Mouse (Mus musculus) intestine, embryonic 14.5 days (tissue): ENCODE data around the gene Cdc42bpb. TPM values are rescaled to one million over a fixed set of nuclear protein-coding genes. Genes with fewer than 3 reads are reported as not detected.

Source experiments
- ATAC-seq: fragments of 200-750 bp; cut with Nextera tagmentation; replicated peaks from 2 replicates; pipeline ENCODE4 v1.8.0; 2017; ENCODE audit warnings: low read depth, moderate number of reproducible peaks, moderate TSS enrichment, moderate library complexity; ENCODE audit not compliant: low FRiP score, low TSS enrichment
- DNase-seq: peaks from one replicate; pipeline ENCODE4 v3.0.0-alpha.2; 2018; ENCODE audit warnings: low spot score
- H3K27ac ChIP-seq: fragments of 300-500 bp; sonication (generic); 2 replicates; pipeline ENCODE4 v1.5.1; 2014; ENCODE audit warnings: low read depth, mild to moderate bottlenecking, control low read depth
- H3K27me3 ChIP-seq: fragments of 300-500 bp; sonication (generic); replicated peaks from 2 replicates; pipeline ENCODE4 v1.6.1; 2014; ENCODE audit warnings: low read length, control low read depth; ENCODE audit not compliant: control insufficient read depth, insufficient read depth
- H3K36me3 ChIP-seq: fragments of 300-500 bp; sonication (generic); 2 replicates; pipeline ENCODE4 v1.6.1; 2014; ENCODE audit warnings: low read length, control low read depth; ENCODE audit not compliant: control insufficient read depth, insufficient read depth
- H3K4me1 ChIP-seq: fragments of 300-500 bp; sonication (generic); replicated peaks from 2 replicates; pipeline ENCODE4 v1.6.1; 2014; ENCODE audit warnings: low read length, control low read depth, mixed read lengths; ENCODE audit not compliant: control insufficient read depth, insufficient read depth
- H3K4me2 ChIP-seq: fragments of 300-500 bp; sonication (generic); 2 replicates; pipeline ENCODE4 v1.6.1; 2014; ENCODE audit warnings: low read length
- H3K4me3 ChIP-seq: fragments of 300-500 bp; sonication (generic); 2 replicates; pipeline ENCODE4 v1.5.1; 2014; ENCODE audit warnings: low read depth, low read length, control low read depth, mixed read lengths
- H3K9ac ChIP-seq: fragments of 300-500 bp; sonication (generic); 2 replicates; pipeline ENCODE4 v1.6.1; 2014; ENCODE audit warnings: mild to moderate bottlenecking, low read length
- H3K9me3 ChIP-seq: fragments of 300-500 bp; sonication (generic); 2 replicates; pipeline ENCODE4 v1.6.1; 2016; ENCODE audit warnings: low read length, control low read depth; ENCODE audit not compliant: control insufficient read depth
- WGBS: fragments of 180-500 bp; shearing (Covaris S2); extraction: QIAGEN DNeasy Blood & Tissue Kit; methylation state at CpG from one replicate; pipeline ENCODE4 v1.1.7; 2014; 5-methylcytosine and 5-hydroxymethylcytosine counted together
- polyA plus RNA-seq: library from polyadenylated mRNA; unstranded; fragments of >200 nt; fragmentation: Nextera tagmentation; extraction: Ambion mirVana; gene quantifications from 2 replicates; pipeline ENCODE4 v1.2.1, GENCODE M21; 2014

Gene Cdc42bpb
- polyA plus RNA-seq, 1 experiment from 2014 or later = 49.0 TPM

- Histone ChIP-seq H3K27me3 (peaks cover 8% of the 10 kb centered on the region), H3K9ac (peak within 1 kb of the TSS; percentile 33), H3K4me2 (peak within 1 kb of the TSS; percentile 48), H3K9me3 (no peaks in the 10 kb centered on the region), H3K4me1 (peaks cover 25% of the 10 kb centered on the region), H3K4me3 (peak within 1 kb of the TSS; percentile 23), H3K36me3 (no peaks in the 10 kb centered on the region), H3K27ac (0 out of 2 replicates have a peak within 1 kb of the TSS, but pooled peaks have one; percentile 4)
- WGBS = 3% methylated on average over 17 of the region's 17 CpGs
- peak; percentile 40 for ATAC-seq
- DNase-seq = peak; percentile 69
Measured at GRCm38 (mm10) chr12:111416921-111417779, 39.6 kb upstream of the Cdc42bpb start, which contains the start of gene Exoc3l4. TSS of gene Exoc3l4 (plus strand) at chr12:111417017.

DNA sequence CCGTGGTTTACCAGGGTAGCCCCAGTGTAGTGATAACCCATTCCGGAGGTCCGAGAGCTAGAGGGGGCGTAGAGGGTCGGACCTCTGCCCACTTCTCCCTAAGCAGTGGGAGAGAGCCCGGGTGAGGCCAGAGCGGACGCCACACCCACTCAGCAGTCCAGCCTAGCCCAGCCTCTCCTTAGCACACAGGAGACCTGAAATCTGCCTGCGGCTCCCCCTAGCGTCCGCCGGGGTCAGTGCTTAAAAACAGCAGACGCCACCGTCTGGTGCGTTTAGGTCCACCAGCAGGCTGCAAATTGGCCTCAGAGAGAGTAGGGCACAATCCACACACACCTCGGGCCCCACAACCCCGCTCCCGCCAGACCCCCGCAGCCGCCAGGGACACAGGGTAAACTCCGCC lies 35.8 kb upstream of the Cdc42bpb start:
- under 1% methylated on average over 21 of the region's 21 CpGs for WGBS
- Histone ChIP-seq H3K36me3 (no peaks in the 10 kb centered on the region), H3K27me3 (peaks cover 6% of the 10 kb centered on the region; the same call in 1 of the 2 replicates), H3K4me1 (peaks cover 25% of the 10 kb centered on the region), H3K4me2 (peak overlapping the region; percentile 46), H3K27ac (peak overlapping the region; percentile 23; the same call in 1 of the 2 replicates), H3K4me3 (peak overlapping the region; percentile 20), H3K9ac (0 out of 2 replicates have a peak overlapping the region, but pooled peaks have one; percentile 17), H3K9me3 (no peaks in the 10 kb centered on the region)
- DNase-seq = peak; percentile 95
- peak; percentile 80 for ATAC-seq

GRCm38 (mm10) chr12:111412581-111413284 lies 35.2 kb upstream of the Cdc42bpb start:
- Histone ChIP-seq H3K27ac (peak overlapping the region; percentile 23), H3K4me3 (peak overlapping the region; percentile 20), H3K9ac (0 out of 2 replicates have a peak overlapping the region, but pooled peaks have one; percentile 17), H3K4me2 (peak overlapping the region; percentile 46), H3K27me3 (peaks cover 6% of the 10 kb centered on the region; the same call in 1 of the 2 replicates), H3K36me3 (no peaks in the 10 kb centered on the region), H3K4me1 (peaks cover 21% of the 10 kb centered on the region), H3K9me3 (no peaks in the 10 kb centered on the region)
- ATAC-seq (no peak), DNase-seq (no peak)
- WGBS = 18% methylated on average over 12 of the region's 12 CpGs

DNA sequence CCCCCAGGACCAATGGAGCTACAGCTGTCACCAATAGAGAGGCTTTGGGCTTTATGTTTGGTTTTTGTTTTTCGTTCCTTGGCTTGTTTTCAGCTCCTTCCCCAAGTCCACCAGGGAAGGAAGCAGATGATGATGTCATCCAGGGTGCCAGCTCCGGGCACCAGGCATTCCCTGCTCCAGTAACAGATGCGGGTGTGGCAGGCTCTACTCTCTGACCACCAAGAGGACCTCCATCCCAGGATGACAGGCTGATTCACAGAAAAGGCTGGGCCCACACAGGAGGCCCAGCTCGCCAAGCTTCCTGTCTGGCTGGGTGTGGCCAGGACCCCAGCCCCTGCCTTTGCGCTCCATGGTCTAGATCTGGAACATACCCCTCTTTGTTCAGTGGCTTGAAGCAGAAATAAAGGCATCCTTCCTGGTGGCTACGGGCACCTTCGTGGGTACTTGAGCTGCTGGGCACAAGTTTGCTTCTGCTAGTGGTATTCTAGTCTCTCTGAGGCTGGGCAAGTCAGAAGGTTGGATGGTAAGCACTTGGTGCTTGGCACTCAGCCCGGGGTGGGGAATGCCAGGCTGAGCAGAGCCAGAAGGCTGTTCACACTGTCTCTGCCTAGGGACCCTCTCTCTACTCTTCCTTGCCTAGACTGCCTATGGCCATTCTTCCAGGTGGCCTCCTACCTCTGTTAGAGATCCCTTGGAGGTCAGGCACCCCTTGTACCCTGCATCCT lies 34.3 kb upstream of the Cdc42bpb start:
- H3K4me1 ChIP-seq = peaks cover 20% of the 10 kb centered on the region
- no peaks in the 10 kb centered on the region for H3K36me3 ChIP-seq
- no peak for DNase-seq
- H3K4me2 ChIP-seq = no peak overlapping the region
- 78% methylated on average over 8 of the region's 8 CpGs for WGBS
- ATAC-seq = no peak
- H3K27ac ChIP-seq = no peak overlapping the region
- H3K27me3 ChIP-seq = peaks cover 13% of the 10 kb centered on the region
- H3K9ac ChIP-seq = no peak overlapping the region
- H3K9me3 ChIP-seq = no peaks in the 10 kb centered on the region
- no peak overlapping the region for H3K4me3 ChIP-seq

GRCm38 (mm10) chr12:111409583-111409982 lies 32.1 kb upstream of the Cdc42bpb start:
- peaks cover 21% of the 10 kb centered on the region for H3K27me3 ChIP-seq
- H3K4me2 ChIP-seq = no peak overlapping the region
- WGBS = 32% methylated on average over 5 of the region's 5 CpGs
- no peak overlapping the region for H3K27ac ChIP-seq
- no peak for DNase-seq
- no peak overlapping the region for H3K4me3 ChIP-seq
- no peak overlapping the region for H3K9ac ChIP-seq
- no peak for ATAC-seq
- H3K4me1 ChIP-seq = peaks cover 25% of the 10 kb centered on the region
- no peaks in the 10 kb centered on the region for H3K9me3 ChIP-seq
- H3K36me3 ChIP-seq = no peaks in the 10 kb centered on the region

DNA sequence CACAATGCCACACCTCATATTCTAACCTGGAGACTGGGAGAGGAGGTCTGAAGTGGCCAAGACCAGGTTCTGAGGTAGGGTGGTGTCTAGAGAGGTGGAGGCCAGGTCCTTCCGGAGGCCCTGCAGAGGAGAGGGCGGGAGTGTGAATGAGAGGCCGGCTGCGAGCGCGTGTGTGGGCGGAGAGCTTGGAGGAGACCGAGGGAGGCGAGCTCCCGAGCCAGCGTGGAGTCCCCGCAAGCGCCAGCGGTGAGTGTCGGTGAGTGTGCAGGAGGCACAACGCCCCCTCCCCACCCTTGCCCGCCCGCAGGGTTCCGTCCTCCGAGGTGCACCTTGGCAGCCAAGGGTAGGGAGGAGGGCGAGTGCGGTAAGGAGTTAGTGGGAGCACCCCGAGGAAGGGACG lies 29.1 kb upstream of the Cdc42bpb start, which contains the start of gene Lbhd2:
TSS of gene Lbhd2 (plus strand) at position 188 of the 400 bp plus-strand sequence.
- ATAC-seq = no peak

DNA sequence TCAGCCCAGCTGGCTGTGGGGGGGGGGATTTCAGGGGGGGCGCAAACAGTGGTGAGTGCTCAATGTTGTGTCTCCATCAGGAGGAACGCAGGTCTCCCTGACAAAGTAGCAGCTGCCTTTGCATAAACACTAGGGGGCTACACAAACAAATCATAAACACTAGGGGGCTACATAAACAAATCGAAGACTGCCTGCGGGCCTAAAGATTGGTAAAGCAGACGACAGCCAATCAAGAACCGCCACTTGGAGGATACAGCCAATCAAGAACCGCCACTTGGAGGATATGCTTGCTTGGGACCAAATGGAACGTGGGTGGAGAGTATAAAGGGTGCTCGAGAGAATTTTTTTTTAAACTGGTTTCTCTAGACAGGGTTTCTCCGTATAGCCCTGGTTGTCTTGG lies 27.4 kb upstream of the Cdc42bpb start:
- no peak for ATAC-seq

More for the DNA sequence above, 29.1 kb upstream of the Cdc42bpb start, which contains the start of gene Lbhd2:
- no peak for DNase-seq
- Histone ChIP-seq H3K9ac (no peak within 1 kb of the TSS), H3K4me1 (peaks cover 9% of the 10 kb centered on the region; the same call in 1 of the 2 replicates), H3K4me2 (peak within 1 kb of the TSS; percentile 42), H3K27ac (no peak within 1 kb of the TSS), H3K9me3 (no peaks in the 10 kb centered on the region), H3K36me3 (no peaks in the 10 kb centered on the region), H3K4me3 (peak within 1 kb of the TSS; percentile 17; the same call in 1 of the 2 replicates), H3K27me3 (peaks cover 28% of the 10 kb centered on the region)
- WGBS = 2% methylated on average over 24 of the region's 24 CpGs

More for the DNA sequence above, 27.4 kb upstream of the Cdc42bpb start:
- Histone ChIP-seq H3K4me2 (no peak overlapping the region), H3K36me3 (no peaks in the 10 kb centered on the region), H3K9me3 (no peaks in the 10 kb centered on the region), H3K4me1 (peaks cover 9% of the 10 kb centered on the region; the same call in 1 of the 2 replicates), H3K4me3 (no peak overlapping the region), H3K9ac (no peak overlapping the region), H3K27me3 (peaks cover 28% of the 10 kb centered on the region), H3K27ac (no peak overlapping the region)
- WGBS = 47% methylated on average over 10 of the region's 10 CpGs
- no peak for DNase-seq
